Mouse (Mus musculus) thymus, postnatal 36 days (tissue): Measurements from ENCODE around the gene Pramef12.
"Not testable (repeated sequence)": the region's sequence is repeated elsewhere in the genome, so short reads cannot be mapped to it uniquely, and the experiment has no call there.

Experiments used
- DNase-seq, 2 experiments: peaks; one replicate each; pipeline ENCODE4 v3.0.0; 2022; ENCODE audit warnings: mixed read lengths in 2 of 2

Pramef12 gene

DNA sequence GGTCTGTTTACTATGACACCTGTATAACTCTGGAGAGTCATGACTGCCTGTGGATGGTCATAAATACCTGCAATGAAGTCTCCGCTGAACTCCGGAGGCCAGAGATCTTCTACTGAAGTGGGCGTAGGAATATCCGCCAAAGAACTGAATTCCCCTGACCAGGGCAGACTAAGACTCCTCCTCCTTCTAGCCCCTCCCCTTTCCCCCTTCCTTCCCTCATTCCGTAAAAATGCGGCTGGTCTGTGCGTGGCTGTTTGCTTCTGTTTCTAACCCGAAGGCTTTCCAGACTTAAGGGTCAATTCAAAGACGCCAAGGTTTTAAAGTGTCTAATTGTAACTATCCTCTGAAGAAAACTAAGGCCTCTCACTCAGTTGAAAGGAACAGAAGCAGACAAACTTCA, at the start of gene Pramef12:
Pramef12 (minus strand) TSS at position 175 of the 400 bp plus-strand sequence.
- DNase-seq, result no peak

DNA sequence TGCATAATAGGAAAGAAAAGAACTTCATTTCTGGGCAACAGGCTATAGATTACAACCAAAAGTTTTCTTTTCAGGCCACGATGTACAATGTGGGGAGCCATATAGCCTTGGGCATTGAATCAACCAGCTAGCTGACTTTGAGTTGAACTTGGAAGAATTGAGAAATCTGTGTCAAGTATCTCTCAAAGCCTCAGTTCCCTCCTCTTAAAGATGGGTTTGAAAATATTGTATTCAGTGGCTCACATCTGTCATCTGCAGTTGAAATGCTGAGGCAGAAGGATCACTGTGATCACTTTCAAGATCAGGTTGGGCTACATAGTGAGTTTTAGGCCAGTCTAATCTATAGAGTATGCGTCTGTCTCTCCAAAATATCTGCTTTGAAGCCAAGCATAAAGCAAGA, 45.0 kb upstream of the Pramef12 start, which contains the start of gene Gm9944:
Gm9944 (minus strand) TSS at position 101 of the 400 bp plus-strand sequence.
- no peak for DNase-seq

DNA sequence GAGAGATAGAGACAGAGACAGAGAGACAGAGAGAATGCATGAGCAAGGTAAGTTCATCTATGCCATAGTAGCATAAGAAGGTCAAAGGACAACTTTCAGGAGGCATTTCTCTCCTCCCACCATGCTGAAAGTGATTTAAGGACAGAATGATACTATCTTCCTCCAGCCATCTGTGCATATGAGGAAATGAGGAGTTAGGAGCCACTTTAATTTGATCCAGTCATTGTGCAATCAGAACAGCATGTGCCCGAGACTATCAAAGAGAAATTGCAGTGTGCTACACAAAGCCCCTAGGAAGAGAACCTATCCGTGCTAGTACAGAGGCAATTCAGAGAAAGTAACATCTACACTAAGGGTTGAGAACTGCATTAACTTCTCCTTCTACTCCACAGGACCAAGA, 40.3 kb upstream of the Pramef12 start:
- no peak for DNase-seq

DNA sequence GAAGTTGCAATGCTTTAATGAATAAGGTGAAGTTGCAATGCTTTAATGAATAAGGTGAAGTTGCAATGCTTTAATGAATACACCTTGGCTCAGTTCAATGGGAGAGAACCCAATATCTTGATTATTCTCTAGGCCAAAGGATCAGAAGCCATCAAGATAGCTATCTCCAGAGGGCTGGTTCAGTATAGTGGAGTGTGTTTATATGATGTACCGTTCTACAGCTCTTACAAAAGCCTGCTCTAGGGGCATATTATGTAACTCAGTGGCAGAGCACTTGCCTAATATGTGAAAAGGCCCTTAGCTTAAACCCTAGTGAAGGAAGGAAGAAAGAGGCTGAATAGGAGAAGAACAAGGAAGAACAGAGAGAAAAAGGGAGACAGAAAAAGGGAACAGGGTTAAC, 33.3 kb upstream of the Pramef12 start:
- DNase-seq, result no peak

DNA sequence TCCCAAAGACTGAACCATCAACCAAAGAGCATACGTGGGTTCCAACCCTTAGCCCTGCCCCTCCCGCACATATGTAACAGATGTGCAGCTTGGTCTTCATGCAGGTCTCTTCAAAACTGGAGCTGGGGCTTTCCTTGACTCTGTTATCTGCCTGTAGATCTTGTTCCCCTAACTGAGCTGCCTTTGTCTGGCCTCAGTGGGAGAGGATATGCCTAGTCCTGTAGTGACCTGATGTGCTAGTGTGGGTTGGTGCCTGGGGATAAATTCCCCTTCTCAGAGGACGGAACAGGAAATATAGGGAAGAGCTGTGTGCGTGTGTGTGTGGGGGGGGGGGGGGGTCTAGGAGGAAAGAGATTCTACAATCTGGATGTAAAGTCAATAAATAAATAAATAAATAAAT, 32.8 kb upstream of the Pramef12 start:
- no peak for DNase-seq

DNA sequence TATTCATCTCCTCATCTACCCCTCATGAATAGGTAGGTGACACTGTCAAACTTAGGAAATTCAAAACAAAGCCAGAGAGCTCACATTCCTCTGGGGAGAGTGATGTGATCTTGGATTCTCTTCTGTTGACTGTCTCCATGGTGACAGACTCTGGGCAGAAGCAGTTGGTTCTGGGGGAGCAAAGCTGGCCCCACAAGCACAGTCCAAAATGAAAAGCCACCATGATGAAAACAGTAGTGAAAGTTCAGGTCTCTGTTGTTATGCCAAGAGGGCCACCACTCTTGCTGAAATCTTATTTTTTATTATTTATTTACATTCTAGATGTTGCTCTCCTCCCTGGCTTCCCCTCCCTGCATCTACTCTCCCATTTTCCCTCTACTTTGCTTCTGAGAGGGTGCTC, 30.4 kb upstream of the Pramef12 start, which contains the start of gene 1700012P22Rik:
1700012P22Rik (minus strand) TSS at position 101 of the 400 bp plus-strand sequence.
- DNase-seq, result no peak

DNA sequence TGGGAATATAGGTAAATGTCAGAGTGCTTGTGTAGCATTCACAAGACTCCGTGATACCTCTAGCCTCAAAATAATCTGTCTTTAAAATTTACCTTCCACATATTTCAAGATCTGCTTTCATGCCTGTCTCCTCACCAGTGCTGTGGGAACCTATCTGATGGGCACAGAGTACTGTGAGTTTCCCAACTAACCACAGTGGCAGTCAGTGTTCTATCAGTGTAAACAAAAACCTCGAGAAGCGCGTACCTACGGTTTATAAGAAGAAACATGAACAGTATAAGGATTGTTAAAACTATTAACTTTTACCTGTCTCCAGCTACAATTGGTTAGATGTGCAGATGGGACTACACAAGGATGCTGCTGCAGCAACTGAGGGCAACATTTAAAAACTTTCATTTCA, 25.0 kb upstream of the Pramef12 start:
- DNase-seq, result no peak

DNA sequence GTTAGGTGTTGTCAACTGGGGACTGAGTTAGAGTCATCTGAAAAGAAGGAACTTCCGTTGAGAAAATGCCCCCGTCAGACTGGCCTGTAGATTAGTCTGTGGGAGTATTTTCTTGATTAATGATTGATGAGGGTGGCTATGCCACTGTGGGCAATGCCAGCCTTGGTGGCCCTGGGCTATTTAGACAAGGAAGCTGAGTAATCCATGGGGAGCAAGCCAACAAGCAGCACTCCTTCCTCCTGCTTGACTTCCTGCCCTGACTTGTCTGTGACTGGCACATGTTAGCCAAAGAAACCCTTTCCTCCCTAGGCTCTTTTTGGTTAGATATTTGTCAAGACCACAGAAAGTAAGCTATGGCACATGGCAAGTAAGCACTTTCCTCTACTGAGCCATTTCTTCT, 22.5 kb upstream of the Pramef12 start:
- DNase-seq, result no peak

DNA sequence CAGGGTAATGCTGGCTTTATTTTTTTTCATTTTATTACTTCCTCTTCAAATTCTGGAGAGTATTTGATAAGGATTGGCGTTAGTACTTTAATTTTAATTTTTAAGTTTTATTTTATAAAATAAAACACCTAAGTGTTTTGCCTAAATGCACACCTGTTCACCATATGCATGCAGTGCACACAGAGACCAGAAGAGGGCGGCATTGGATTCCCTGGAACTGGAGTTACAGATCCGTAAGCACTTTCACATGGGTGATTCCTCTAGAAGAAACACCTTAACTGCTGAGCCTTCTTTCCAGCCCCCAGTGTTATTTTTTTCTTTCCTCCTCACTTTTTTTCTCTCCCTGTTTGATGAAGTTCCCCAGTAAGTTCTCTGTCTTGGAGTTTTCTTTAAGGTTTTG, 20.6 kb upstream of the Pramef12 start:
- peak in 1 of 2 experiments; percentile 12 for DNase-seq

DNA sequence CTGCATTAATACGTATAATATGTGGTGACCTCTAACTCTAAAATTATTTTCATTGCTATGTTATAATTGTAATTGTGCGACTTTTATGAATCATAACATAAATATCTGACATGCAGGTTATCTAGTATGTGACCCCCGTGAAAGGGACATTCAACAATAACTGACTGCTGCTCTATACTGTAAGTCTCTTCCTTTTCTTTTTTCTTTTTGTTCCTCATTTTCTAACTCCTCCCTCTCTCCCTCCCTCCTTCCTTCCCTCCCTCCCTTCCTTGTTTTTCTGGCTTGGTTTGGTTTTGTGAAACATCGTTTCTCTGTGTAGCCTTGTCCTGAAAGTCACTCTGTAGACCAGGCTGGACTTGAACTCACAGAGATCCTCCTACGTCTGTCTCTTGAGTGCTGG, 16.3 kb upstream of the Pramef12 start:
- no peak for DNase-seq

DNA sequence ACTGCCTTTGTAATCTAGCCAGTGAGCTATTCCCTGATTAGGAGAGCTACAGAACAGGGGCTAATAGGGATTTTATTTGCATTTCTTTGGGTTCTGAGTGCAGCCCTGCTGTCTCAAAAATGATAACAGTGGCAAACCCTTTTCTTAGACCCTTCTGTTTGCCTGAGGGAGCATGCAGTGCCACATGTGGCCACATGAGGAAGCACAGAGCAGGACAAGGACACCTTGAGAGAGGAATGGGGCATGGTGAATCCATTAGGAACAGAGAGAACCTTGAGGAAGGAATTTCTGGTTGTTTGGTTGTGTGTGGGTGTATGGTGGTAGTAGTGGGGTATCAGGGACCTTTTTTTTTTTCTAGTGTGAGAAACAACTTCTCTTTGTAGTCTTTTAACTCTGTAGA, 12.4 kb upstream of the Pramef12 start:
- DNase-seq, result no peak

DNA sequence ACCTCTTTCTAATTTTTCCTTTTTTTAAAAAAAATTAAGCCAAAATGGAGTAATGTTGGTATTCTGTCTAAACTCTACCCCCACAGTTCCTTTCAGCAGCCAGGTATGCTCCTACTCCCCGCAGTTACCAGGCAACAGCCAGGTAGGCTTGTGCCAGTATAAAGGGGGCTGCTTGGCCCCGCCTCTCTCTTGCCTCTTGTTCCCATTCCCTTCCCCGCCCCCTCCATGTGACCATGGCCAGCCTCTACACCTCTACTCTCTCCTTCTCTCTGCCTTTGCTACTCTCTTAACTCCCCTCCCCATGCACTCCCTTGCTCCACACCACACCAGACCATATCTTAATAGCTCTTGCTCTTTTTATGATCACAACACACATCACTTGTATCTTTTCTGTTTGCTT, 2.0 kb downstream of the Pramef12 start:
- no peak for DNase-seq

DNA sequence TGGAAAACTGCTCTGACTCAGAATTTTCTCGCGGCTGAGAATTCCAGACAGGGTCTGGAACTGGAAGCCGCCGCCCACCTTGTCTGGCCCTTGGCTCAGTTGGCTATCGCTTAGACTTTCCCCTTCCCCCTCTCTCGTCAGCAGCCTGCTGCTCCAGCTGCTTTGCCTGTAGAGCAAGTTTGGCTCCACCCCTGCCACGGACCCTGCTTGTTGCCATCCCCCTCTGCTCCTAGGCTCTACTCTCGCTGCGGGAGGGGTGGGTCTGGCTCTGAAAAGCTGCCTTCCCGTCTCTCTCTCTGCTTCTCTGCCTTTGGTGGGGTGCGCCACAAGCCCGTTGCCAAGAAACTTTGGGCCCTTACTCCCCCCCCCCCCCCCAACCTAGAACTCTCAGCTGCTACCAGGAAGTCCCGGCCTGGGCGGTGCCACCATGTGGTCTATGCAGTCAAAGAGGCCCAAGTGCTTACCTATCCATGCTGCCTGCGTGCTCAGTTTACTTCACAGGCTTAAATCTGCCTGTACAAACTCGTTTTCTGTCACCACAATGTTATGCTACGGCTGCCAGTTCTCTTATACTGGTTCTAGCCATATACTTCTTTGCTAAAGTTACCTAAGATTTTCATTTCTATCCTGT, 3.7 kb downstream of the Pramef12 start:
- peak; percentile 3 to 7 for DNase-seq

DNA sequence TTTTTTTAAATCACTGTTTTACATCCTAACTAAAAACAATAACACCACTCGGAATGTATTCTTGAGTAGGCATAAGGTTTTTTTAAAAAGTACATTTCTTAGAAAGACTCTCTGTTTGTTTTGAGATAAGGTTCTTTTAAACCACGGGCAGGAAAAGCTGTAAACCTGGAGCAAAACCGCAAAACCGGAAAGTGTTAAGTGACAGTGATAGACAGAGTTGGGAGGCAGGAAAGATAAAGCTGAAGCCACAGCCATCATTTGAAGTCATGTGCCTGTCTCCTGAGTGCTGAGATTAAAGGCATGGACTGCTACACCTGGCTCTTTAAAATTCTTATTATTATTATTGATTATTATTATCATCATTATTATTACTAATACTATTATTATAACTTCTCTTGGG, 5.6 kb downstream of the Pramef12 start:
- no peak for DNase-seq

DNA sequence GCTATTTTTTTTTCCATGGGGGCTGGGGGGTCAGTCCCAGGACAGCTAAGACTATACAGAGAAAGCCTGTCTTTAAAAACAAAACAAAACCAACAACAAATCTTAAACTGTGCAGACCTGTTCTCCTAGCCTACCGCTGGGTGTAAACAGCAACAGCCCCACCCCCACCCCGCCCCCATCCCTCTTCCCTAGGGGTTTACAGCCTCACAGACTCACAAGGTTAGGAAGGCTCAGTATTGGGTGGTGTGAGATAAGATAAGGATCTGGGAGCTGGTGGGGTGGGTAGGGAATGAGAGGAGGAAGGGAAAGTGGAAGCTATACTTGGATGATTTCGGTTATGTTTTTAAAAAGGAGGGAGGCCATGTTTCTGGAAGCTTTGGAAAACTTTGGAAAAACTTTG, 11.9 kb downstream of the Pramef12 start:
- no peak for DNase-seq

DNA sequence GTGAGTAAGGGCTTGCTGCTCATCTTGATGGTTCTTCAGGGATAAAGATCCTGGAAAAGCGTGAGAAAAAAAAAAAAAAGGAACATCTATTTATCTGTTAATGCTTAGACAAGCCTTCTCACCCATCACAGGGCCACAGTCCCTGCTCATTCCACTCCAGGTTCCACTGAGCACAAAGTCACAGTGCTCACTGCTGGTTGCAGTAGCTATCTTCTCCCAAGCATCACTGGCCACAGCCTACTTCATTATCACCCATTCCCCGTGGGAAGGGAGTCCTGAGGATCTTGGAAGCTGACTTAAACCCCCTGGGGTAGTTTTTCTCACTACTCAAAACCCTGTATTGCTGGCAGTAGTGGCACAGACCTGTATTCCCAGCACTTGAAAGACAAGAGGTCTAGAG, 30.4 kb downstream of the Pramef12 start, which contains the start of gene Pramef20:
Pramef20 (minus strand) TSS at position 23 of the 400 bp plus-strand sequence.
- DNase-seq, result no peak

DNA sequence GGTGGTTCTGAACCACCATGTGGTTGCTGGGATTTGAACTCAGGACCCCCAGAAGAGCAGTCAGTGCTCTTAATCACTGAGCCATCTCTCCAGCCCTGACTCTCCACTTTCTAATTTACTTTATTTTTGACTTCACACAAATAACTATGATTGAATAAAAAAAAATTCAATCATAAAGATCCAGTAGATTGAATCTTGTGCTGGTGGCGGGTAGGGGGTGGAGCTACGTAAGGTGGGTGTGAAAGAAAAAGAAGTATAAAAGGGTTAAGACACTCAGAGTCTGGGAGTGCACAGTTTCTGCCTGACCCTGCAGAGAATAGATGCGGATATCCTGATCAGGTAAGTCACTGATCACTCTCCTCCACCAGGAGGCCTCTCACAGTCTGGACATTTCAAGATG, 50.6 kb downstream of the Pramef12 start, which contains the start of gene Gm13119:
Gm13119 (plus strand) TSS at position 301 of the 400 bp plus-strand sequence.
- DNase-seq, result not testable (repeated sequence)
